Mouse (Mus musculus): ENCODE results near the gene Foxc2. TPM values are rescaled to one million over a fixed set of nuclear protein-coding genes. Genes with fewer than 3 reads are reported as not detected.

Foxc2 gene
- polyA plus RNA-seq, 1 experiment = 1.4 TPM

DNA sequence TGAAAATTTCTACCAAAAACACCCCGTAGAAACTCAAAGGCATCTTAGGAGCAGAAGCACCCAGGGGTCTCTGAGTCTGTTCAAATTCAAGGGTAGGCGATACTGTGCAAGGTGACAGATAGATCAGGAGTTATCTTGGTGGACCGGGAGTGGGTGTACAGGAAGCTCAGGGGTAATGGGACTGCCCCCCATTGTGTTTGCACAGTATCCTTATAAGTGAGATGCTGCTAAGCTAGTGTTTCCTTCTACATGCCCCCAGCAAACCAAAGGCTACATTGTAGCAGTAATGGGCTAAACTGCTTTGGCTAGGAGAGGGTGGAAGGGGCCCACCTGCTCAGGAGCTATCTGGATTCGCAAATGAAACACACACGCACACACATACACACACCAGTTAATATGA, 45.5 kb downstream of the Foxc2 start:
- no peak for TF ChIP-seq POLR2A (IDR thresholded peaks at IDR 0.05; ENCODE audit: borderline replicate concordance, extremely low read depth, low read depth, low read length)
- no peak for TF ChIP-seq CTCF (IDR thresholded peaks at IDR 0.05; ENCODE audit: insufficient read depth, low read length)
- WGBS = 86% methylated on average over 5 of the region's 5 CpGs
- DNase-seq = no peak
- no peaks in the 10 kb centered on the region for H3K4me1 ChIP-seq (ENCODE audit: control insufficient read depth, insufficient read depth, low read length)
- H3K4me3 ChIP-seq (replicated peaks; ENCODE audit: extremely low read depth, low read depth, low read length) = no peak overlapping the region

DNA sequence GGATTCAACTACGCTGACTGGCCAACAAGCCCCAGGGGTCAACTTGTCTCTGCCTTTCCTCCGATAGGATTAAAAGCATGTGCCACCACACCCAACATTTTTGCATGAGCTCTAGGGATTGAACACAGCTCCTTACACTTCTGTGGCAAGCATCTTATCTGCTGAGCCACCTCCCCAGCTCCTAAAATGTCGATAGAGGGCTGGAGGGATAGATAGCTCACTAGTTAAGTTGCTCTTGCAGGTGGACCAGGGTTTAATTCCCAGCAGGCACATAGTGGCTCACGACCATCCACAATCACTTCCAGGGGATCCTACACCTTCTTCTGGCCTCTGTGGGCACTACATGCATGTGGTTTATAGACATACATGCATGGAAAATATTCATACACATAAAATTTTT, 46.4 kb downstream of the Foxc2 start:
- no peaks in the 10 kb centered on the region for H3K4me1 ChIP-seq (ENCODE audit: control insufficient read depth, insufficient read depth, low read length)
- no peak for TF ChIP-seq POLR2A (IDR thresholded peaks at IDR 0.05; ENCODE audit: borderline replicate concordance, extremely low read depth, low read depth, low read length)
- TF ChIP-seq CTCF (IDR thresholded peaks at IDR 0.05; ENCODE audit: insufficient read depth, low read length) = no peak
- no peak overlapping the region for H3K4me3 ChIP-seq (replicated peaks; ENCODE audit: extremely low read depth, low read depth, low read length)
- no peak for DNase-seq
- 83% methylated on average over 4 of the region's 4 CpGs for WGBS

- DNase-seq = no peak
- no peak for TF ChIP-seq CTCF (IDR thresholded peaks at IDR 0.05; ENCODE audit: insufficient read depth, low read length)
- TF ChIP-seq POLR2A (IDR thresholded peaks at IDR 0.05; ENCODE audit: borderline replicate concordance, extremely low read depth, low read depth, low read length) = no peak
- WGBS = 62% methylated on average over 11 of the region's 11 CpGs
- H3K4me1 ChIP-seq (ENCODE audit: control insufficient read depth, insufficient read depth, low read length) = no peaks in the 10 kb centered on the region
- H3K4me3 ChIP-seq (replicated peaks; ENCODE audit: extremely low read depth, low read depth, low read length) = no peak overlapping the region
Measured at GRCm38 (mm10) chr8:121162906-121163695, 47.1 kb downstream of the Foxc2 start.

GRCm38 (mm10) chr8:121164017-121164469, 48.1 kb downstream of the Foxc2 start:
- TF ChIP-seq POLR2A (IDR thresholded peaks at IDR 0.05; ENCODE audit: borderline replicate concordance, extremely low read depth, low read depth, low read length) = no peak
- TF ChIP-seq CTCF (IDR thresholded peaks at IDR 0.05; ENCODE audit: insufficient read depth, low read length) = no peak
- 16% methylated on average over 8 of the region's 8 CpGs for WGBS
- Histone ChIP-seq H3K4me3 (replicated peaks; ENCODE audit: extremely low read depth, low read depth, low read length) (no peak overlapping the region), H3K4me1 (ENCODE audit: control insufficient read depth, insufficient read depth, low read length) (no peaks in the 10 kb centered on the region)
- DNase-seq = no peak

DNA sequence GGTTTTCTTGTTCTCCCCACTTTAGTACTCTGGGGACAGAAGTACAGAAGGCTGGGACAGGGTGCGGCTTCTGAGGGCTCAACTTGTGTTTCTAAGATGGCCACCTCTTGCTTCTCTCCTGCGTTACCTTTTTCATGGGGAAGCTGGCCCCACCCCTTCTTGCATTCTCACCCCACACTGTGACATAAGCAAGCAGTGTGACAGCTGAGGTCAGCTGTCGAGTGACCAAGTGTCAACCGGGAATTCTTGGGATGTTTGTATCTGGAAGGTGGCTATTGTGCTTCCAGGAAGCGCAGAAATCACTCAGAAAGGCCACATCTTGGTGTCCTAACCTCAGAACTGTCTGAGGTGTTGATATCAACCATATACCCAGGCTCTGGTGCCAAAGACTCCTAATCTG, 52.1 kb downstream of the Foxc2 start:
- Histone ChIP-seq H3K4me3 (replicated peaks; ENCODE audit: extremely low read depth, low read depth, low read length) (no peak overlapping the region), H3K4me1 (ENCODE audit: control insufficient read depth, insufficient read depth, low read length) (no peaks in the 10 kb centered on the region)
- DNase-seq = no peak
- 59% methylated on average over 5 of the region's 5 CpGs for WGBS
- TF ChIP-seq CTCF (IDR thresholded peaks at IDR 0.05; ENCODE audit: insufficient read depth, low read length) (no peak), POLR2A (IDR thresholded peaks at IDR 0.05; ENCODE audit: borderline replicate concordance, extremely low read depth, low read depth, low read length) (no peak)

Other genes with a start within 250 kb of the Foxc2 start
- gene Foxf1, start 31.8 kb upstream of the Foxc2 start, polyA plus RNA-seq (2012; rRNA removed) = 194 and 406 TPM in 2 replicates
- gene Mthfsd, start 7.8 kb upstream of the Foxc2 start, polyA plus RNA-seq (2012; rRNA removed) = 44.7 and 51.6 TPM in 2 replicates
- 2.5 and 3.0 TPM in 2 replicates for gene Foxl1, start 11.8 kb downstream of the Foxc2 start, polyA plus RNA-seq (2012; rRNA removed)

Data from lung, adult 2 months (tissue).